Mouse (Mus musculus): ENCODE data around the gene Gpa33.
"Not testable (repeated sequence)": the region's sequence is repeated elsewhere in the genome, so short reads cannot be mapped to it uniquely, and the experiment has no call there.

The Gpa33 gene

DNA sequence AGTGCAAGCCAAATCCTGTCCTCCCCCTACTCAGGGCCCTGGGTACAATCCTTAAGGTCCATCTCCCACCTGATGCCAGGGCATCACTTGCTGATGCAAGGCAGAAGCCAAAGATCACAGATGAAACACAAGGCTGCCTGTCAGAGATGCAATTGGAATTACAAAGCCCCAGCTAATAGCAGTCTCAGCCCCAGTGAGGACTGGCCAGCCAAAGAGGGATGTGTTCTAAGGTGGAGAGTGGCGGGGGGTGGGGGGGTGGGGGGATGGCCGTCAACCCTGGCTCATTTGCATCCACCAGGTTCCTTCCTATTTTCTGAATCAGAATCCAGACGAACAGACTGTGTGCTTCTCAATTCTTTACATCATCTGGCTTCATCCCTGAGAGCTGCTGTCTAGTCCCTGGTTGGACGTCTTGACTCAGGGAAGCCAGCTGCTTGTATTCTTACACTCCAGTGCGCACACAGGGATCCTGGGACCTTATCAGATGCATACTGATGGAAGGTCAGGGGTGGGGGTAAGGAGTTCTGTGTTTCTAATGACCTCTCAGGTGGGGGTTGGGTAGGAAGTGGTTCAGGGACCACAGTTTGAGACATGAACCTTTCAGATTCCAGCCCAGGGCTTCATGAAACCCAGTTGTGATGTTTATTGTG, 5.2 kb downstream of the Gpa33 start:
- DNase-seq (ENCODE audit: low spot score): no peak

GRCm38 (mm10) chr1:166137244-166137938, 7.4 kb downstream of the Gpa33 start:
- peak; percentile 42 for DNase-seq (ENCODE audit: low spot score)

- DNase-seq (ENCODE audit: low spot score): no peak
Observed at GRCm38 (mm10) chr1:166138136-166138535, 8.1 kb downstream of the Gpa33 start.

GRCm38 (mm10) chr1:166139113-166139512, 9.1 kb downstream of the Gpa33 start:
- no peak for DNase-seq (ENCODE audit: low spot score)

GRCm38 (mm10) chr1:166139620-166140184, 9.7 kb downstream of the Gpa33 start:
- no peak for DNase-seq (ENCODE audit: low spot score)

DNA sequence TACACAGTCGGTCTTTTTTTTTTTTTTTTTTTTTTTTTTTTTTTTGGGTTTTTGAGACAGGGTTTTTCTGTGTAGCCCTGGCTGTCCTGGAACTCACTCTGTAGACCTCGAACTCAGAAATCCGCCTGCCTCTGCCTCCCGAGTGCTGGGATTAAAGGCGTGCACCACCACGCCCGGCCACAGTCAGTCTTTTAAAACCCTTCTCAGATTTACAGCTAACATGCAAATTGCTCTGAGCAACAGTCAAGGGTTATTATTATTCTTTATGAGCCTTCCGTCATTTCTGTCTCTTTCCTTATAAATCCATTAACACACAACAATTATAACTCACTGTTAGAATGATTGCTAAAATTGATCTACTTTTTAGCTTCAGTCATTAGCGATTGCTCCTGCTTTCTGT, 11.8 kb downstream of the Gpa33 start:
- DNase-seq (ENCODE audit: low spot score): not testable (repeated sequence)

DNA sequence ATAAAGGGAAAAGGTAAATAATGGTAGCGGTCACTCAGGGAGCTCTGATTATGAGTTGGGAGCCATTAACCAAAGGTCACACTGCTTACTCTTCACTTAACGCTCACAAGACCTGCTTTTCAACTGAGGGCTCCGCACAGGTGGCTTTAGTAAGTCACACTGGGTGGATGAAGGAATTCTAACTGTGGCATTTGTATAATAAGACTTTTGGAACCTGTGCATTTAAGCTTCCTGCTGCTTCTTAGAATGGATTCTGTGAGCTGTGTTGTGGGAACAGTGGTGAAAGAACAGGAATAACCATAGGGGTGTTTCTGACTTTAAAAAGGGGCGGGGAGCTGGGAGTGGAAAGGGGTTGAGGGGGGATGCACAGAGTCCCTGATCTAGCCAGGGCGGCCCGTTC, 12.3 kb downstream of the Gpa33 start:
- DNase-seq (ENCODE audit: low spot score): no peak

GRCm38 (mm10) chr1:166146626-166147025, 16.6 kb downstream of the Gpa33 start:
- no peak for DNase-seq (ENCODE audit: low spot score)

GRCm38 (mm10) chr1:166147657-166148056, 17.6 kb downstream of the Gpa33 start:
- DNase-seq (ENCODE audit: low spot score): no peak

- DNase-seq (ENCODE audit: low spot score): no peak
Observed at GRCm38 (mm10) chr1:166149441-166149840, 19.4 kb downstream of the Gpa33 start.

DNA sequence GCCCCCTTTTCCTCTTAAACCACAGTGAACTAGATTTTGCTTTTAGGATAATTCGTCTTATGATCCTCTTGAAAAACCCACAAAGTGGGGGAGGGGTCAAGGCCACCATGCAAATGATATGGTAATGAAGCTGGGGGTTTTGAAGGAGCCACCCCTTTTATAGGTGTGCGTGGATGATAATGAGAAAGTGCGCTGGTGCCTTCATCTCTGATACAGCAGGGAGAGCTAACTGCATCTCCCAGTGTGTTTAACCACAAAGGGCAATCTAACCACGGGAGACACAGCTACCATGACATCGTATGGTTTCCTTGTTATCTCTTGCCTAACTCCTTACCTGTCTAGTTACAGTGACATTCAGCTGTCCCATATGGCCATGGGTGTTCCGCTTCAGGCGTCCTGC, 20.0 kb downstream of the Gpa33 start:
- DNase-seq (ENCODE audit: low spot score): no peak

GRCm38 (mm10) chr1:166151341-166151740, 21.3 kb downstream of the Gpa33 start:
- no peak for DNase-seq (ENCODE audit: low spot score)

DNA sequence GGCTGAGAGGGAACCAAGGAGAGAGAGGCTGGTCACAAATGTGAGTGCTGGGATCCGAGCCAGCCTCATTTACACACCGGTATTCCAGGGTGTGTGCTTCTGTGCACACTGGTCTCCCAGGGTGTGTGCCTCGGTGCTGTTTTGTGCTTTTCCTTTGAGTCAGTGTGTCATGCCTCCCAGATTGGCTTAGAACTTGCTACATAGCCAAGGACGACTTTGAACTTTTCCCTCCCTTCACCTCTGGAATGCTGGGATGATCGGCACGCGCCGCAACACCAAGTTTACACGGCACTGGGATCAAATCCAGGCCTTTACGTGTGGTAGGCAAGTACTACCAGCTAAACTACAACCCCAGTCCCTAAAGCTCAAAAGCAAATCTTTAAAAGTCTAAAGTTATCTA, 22.0 kb downstream of the Gpa33 start:
- no peak for DNase-seq (ENCODE audit: low spot score)

- peak; percentile 90 for DNase-seq (ENCODE audit: low spot score)
Observed at GRCm38 (mm10) chr1:166153351-166154120, 23.5 kb downstream of the Gpa33 start.

DNA sequence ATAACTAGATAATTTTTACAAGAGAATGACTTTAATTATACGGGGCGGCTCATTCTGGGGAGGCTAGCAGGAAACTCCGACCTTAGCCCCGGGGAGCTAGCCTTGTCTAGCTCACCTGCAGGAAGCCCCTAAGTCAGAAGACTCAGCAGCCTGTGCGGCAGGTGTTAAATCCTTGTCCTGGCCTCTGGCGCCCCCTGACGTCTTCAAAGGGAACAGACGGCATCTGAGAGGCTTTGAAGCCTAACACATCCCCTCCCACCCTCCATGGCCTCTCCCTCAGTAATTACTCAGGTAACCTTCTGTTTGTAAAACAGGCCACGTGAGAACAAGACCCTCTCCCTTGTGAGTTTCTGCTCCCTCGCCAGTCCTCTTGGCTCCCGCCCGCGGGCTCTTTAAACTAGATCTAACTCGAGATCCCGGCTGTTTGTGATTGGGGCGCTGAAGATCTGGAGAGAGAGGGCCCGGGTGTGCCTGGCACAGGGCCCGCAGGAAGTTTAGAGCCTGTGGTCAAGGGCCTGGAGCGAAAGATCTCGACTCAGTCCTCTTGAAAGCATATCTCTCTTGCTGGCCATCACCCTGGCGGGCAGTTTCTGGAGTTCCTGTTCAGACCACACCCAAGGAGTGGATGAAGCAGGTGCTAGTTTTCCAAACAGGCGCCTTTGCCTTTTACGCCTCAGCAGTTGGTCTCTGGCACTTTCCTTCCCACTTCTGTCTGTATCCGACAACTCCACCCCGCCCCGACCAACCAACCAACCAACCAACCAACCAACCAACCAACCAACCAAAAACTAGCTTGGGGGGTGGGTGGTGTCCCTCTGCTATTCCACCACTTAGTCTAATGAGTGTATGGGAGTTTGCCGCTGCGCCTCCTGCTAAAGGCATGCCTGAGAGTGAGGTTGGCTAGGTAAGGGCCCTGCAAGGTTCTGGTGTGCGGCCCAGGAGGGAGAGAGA, 24.4 kb downstream of the Gpa33 start:
- peak; percentile 73 for DNase-seq (ENCODE audit: low spot score)

- DNase-seq (ENCODE audit: low spot score): no peak
Observed at GRCm38 (mm10) chr1:166155113-166155494, 25.1 kb downstream of the Gpa33 start.

DNA sequence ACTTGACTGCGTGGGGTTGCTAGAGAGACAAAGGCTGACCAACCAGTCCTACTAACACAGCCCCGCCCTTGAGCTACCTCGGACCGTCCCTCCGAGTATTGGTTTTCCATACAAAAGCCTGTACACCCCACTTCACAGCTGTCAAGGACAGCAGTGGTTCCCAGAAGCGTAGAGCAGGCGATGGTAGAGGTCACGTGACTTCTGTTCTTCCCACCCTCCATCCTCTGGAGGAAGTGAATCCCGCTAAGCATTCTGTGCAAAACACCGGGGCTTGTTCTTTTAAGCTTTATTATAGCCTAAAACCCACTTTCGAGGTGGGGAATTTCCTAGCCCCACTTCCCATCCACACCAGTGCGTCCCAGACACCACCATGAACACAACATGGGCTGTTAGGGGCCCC, 27.7 kb downstream of the Gpa33 start:
- no peak for DNase-seq (ENCODE audit: low spot score)

DNA sequence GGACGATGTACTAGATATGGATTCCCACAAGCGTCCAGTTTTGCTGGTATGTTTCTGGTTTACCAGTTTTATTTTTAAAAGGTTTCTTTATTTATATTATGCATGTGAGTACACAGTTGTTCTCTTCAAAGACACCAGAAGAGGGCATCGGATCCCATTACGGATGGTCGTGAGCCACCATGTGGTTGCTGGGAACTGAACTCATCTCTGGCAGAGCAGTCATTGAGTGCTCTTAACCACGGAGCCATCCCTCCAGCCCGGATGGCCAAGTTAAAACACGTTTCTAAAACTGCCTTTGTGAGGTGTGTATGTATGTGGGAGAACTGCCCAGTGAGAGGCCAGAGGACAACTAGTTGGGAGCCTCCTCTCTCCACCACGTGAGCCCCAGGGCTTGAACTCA, 28.6 kb downstream of the Gpa33 start:
- DNase-seq (ENCODE audit: low spot score): no peak

- DNase-seq (ENCODE audit: low spot score): no peak
Observed at GRCm38 (mm10) chr1:166160111-166160510, 30.1 kb downstream of the Gpa33 start.

GRCm38 (mm10) chr1:166160569-166161445, 30.8 kb downstream of the Gpa33 start:
- peak; percentile 71 for DNase-seq (ENCODE audit: low spot score)

DNA sequence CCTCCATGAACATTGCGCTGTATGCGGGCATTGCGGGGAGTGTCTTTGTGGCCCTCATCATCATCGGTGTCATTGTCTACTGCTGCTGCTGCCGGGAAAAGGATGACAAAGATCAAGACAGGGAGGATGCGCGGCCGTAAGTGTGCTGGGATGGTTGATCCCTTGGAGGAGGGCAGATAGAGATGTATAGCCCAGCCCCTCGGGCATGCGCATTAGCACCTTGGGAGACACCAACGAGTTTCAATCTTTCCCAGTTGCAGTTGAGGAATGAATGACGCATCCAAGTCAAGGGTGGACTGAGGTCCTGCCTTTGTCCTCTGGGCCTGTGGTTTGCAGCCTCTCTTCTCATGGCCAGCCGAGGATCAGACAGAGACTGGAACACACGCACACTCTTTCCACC, 34.5 kb downstream of the Gpa33 start:
- DNase-seq (ENCODE audit: low spot score): no peak

Measured in urinary bladder, postnatal 25 days (tissue).